Mouse (Mus musculus) heart, embryonic 10.5 days (tissue): ENCODE results near the gene 2410131K14Rik. TPM values are rescaled to one million over a fixed set of nuclear protein-coding genes. Genes with fewer than 3 reads are reported as not detected.

Experiments used
- DNase-seq: peaks from one replicate; pipeline ENCODE4 v3.0.0-alpha.2; 2017; ENCODE audit warnings: low spot score
- H3K27ac ChIP-seq: fragments of 300-500 bp; sonication (generic); 2 replicates; pipeline ENCODE4 v1.5.1; 2016; ENCODE audit warnings: mild to moderate bottlenecking
- H3K27me3 ChIP-seq: fragments of 300-500 bp; sonication (generic); 2 replicates; pipeline ENCODE4 v1.6.1; 2016; ENCODE audit warnings: mild to moderate bottlenecking; ENCODE audit not compliant: poor library complexity, insufficient read depth, severe bottlenecking
- H3K36me3 ChIP-seq: fragments of 300-500 bp; sonication (generic); 2 replicates; pipeline ENCODE4 v1.6.1; 2016; ENCODE audit warnings: mild to moderate bottlenecking, moderate library complexity
- H3K4me1 ChIP-seq: fragments of 300-500 bp; sonication (generic); 2 replicates; pipeline ENCODE4 v1.6.1; 2016; ENCODE audit warnings: mild to moderate bottlenecking
- H3K4me3 ChIP-seq: fragments of 300-500 bp; sonication (generic); 2 replicates; pipeline ENCODE4 v1.5.1; 2016; ENCODE audit warnings: mild to moderate bottlenecking, moderate library complexity
- H3K9me3 ChIP-seq: fragments of 300-500 bp; sonication (generic); 2 replicates; pipeline ENCODE4 v1.6.1; 2016; ENCODE audit warnings: mild to moderate bottlenecking, moderate library complexity
- WGBS: fragments of 180-500 bp; shearing (Covaris S2); methylation state at CpG from one replicate; pipeline ENCODE4 v1.1.7; 2016; 5-methylcytosine and 5-hydroxymethylcytosine counted together
- polyA plus RNA-seq: library from polyadenylated mRNA; unstranded; fragments of >200 nt; fragmentation: Nextera tagmentation; extraction: Ambion mirVana; gene quantifications from 2 replicates; pipeline ENCODE4 v1.2.1, GENCODE M21; 2016

2410131K14Rik gene
- polyA plus RNA-seq, 1 experiment from 2014 or later, result 9.3 TPM

DNA sequence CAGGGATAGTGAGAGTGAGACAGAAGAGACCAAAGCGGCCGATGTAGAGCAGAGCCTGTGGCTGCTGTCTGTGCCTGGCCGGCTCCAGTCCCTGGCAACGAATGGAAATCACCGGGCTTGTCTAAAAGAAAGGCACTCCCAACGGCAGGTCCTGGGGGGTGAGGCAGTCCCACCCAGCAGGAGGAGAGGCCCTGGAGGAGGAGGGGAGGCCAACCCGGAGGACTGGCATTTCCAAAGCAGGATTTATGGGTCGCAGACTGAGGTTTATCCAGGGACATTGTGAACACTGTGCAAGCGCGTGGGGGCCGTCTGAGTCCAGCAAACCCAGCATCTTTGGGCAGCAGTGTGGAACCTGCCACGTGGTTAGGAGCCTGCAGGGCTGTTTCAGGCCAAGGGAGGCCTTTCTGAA lies 52.3 kb downstream of the 2410131K14Rik start:
- 26% methylated on average over 12 of the region's 12 CpGs for WGBS
- no peak for DNase-seq

DNA sequence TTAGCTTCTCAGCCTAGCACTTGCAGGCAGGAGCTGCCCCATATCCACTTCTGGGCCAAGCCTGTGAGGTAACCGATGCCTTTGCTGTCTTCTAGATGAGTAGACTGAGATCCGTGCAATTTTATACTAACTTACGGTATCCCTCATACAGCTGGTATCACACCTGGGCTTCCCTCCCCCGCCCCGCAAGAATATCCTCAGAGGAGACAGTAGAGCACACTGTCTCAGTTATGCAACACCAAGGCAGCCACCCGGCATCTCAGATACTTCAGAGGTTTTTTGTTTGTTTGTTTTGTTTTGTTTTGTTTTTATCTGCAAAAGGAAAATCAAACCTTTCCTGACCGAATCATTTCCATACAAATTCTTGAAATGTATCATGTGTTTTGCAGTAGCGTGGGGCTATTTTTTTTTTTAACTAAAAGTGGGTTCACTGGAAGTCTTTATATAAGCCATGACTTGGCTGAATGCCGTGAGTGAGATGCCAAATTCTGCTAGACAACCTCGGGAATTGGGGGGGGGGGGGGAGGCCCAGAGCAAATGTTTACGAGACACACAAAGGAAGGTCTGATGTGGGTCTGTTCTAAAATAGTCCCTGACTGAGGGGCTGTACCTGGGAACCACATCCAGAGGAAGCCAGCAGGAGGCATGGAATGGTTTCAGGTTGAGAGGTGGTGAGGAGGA lies 54.8 kb downstream of the 2410131K14Rik start:
- Histone ChIP-seq H3K27me3 (no peaks in the 10 kb centered on the region), H3K36me3 (no peaks in the 10 kb centered on the region), H3K9me3 (no peaks in the 10 kb centered on the region), H3K27ac (no peak overlapping the region), H3K4me1 (peaks cover 33% of the 10 kb centered on the region), H3K4me3 (no peak overlapping the region)
- no peak for DNase-seq
- 82% methylated on average over 11 of the region's 11 CpGs for WGBS

More for the DNA sequence above, 52.3 kb downstream of the 2410131K14Rik start:
- peaks cover 47% of the 10 kb centered on the region for H3K4me1 ChIP-seq
- H3K27me3 ChIP-seq, result no peaks in the 10 kb centered on the region
- no peaks in the 10 kb centered on the region for H3K36me3 ChIP-seq
- no peak overlapping the region for H3K4me3 ChIP-seq
- peak overlapping the region; percentile 73 for H3K27ac ChIP-seq
- no peaks in the 10 kb centered on the region for H3K9me3 ChIP-seq

- Histone ChIP-seq H3K27ac (no peak overlapping the region), H3K4me1 (peaks cover 9% of the 10 kb centered on the region), H3K9me3 (no peaks in the 10 kb centered on the region), H3K4me3 (no peak overlapping the region), H3K36me3 (no peaks in the 10 kb centered on the region), H3K27me3 (no peaks in the 10 kb centered on the region)
- 78% methylated on average over 9 of the region's 9 CpGs for WGBS
- no peak for DNase-seq
These were observed 57.6 kb downstream of the 2410131K14Rik start for GRCm38 (mm10) chr5:118302466-118303155.

DNA sequence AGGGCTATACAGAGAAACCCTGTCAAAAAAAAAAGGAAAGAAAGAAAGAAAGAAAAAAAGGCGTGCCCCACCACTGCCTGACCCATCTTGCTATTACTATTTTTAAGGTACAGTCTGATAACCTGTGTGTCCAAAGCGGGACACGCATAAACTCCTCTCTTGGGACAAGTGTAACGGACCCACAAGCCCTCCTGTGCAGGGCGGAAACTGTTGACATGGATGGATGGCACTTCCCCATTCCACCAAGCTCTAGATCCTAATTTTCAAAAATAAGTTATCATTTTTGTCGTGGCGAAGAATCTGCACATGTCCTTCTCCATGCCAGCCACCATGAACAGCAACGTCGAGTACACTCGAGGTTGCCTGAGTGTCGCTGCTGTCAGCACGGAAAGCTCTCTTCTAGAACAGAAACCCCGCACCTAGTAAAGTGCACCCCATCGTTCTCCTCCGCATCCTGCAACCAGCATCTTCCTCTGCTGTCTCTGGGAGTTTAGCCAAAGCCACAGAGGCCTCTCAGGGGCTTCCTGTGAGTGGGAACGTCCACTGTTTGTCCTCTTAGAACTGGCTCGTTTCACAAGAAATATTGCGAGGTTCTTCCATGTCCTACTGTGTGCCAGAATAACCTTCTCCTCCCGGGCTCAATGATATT lies 60.1 kb downstream of the 2410131K14Rik start:
- H3K27me3 ChIP-seq, result no peaks in the 10 kb centered on the region
- no peak overlapping the region for H3K27ac ChIP-seq
- DNase-seq, result no peak
- H3K9me3 ChIP-seq, result no peaks in the 10 kb centered on the region
- H3K4me1 ChIP-seq, result peaks cover 6% of the 10 kb centered on the region
- no peak overlapping the region for H3K4me3 ChIP-seq
- 82% methylated on average over 19 of the region's 19 CpGs for WGBS
- H3K36me3 ChIP-seq, result no peaks in the 10 kb centered on the region

- Histone ChIP-seq H3K4me1 (peaks cover 19% of the 10 kb centered on the region), H3K9me3 (no peaks in the 10 kb centered on the region), H3K27ac (no peak overlapping the region), H3K4me3 (no peak overlapping the region), H3K36me3 (no peaks in the 10 kb centered on the region), H3K27me3 (no peaks in the 10 kb centered on the region)
- 61% methylated on average over 6 of the region's 6 CpGs for WGBS
- no peak for DNase-seq
These were observed 65.4 kb downstream of the 2410131K14Rik start for GRCm38 (mm10) chr5:118310389-118310788.

GRCm38 (mm10) chr5:118311251-118311650 lies 66.2 kb downstream of the 2410131K14Rik start:
- WGBS, result 45% methylated on average over 10 of the region's 10 CpGs
- H3K27ac ChIP-seq, result no peak overlapping the region
- no peak overlapping the region for H3K4me3 ChIP-seq
- no peaks in the 10 kb centered on the region for H3K27me3 ChIP-seq
- H3K4me1 ChIP-seq, result peaks cover 21% of the 10 kb centered on the region
- H3K36me3 ChIP-seq, result no peaks in the 10 kb centered on the region
- no peaks in the 10 kb centered on the region for H3K9me3 ChIP-seq
- DNase-seq, result no peak

DNA sequence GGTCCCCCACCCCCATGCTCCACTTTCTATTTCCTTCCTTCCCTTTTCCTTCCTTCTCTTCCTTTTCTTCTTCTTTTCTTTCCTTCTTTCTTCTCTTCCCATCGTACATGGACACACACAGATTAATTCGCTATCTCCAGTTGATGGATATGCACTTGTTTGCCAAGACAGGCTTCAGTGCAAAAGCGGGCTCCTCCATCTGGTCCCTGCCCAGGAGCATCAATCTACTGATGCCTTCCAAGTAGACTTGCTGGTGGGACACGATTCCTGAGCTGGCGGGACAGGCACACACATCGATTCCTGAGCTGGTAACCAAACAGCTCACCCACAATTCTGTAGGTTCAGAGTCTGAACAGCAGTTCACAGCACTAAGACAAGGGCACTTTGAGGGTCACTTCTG lies 68.7 kb downstream of the 2410131K14Rik start:
- peaks cover 17% of the 10 kb centered on the region for H3K27me3 ChIP-seq
- no peaks in the 10 kb centered on the region for H3K9me3 ChIP-seq
- DNase-seq, result no peak
- peaks cover 31% of the 10 kb centered on the region for H3K4me1 ChIP-seq
- no peak overlapping the region for H3K27ac ChIP-seq
- no peaks in the 10 kb centered on the region for H3K36me3 ChIP-seq
- H3K4me3 ChIP-seq, result no peak overlapping the region
- 88% methylated on average over 6 of the region's 6 CpGs for WGBS

Other genes with a start within 250 kb of the 2410131K14Rik start
- 10.0 and 19.0 TPM in 2 replicates for gene Tesc, start 217.5 kb upstream of the 2410131K14Rik start, polyA plus RNA-seq
- gene Fbxw8, start 89.8 kb upstream of the 2410131K14Rik start, polyA plus RNA-seq, result 29.4 and 31.2 TPM in 2 replicates
- gene Hrk, start 80.6 kb upstream of the 2410131K14Rik start, polyA plus RNA-seq, result not detected in 2 replicates
- gene Rnft2, start 111 bp upstream of the 2410131K14Rik start, polyA plus RNA-seq, result 2.3 and 3.7 TPM in 2 replicates